Mouse (Mus musculus) MEL (cell line): ENCODE results near the gene Rad50. TPM values are rescaled to one million over a fixed set of nuclear protein-coding genes. Genes with fewer than 3 reads are reported as not detected.

Experiments used
- DNase-seq: peaks from one replicate; pipeline ENCODE4 v3.0.0; 2011; ENCODE audit warnings: low read depth, low spot score
- H3K27ac ChIP-seq: 2 replicates; pipeline ENCODE4 v1.5.1; 2012; ENCODE audit warnings: low read depth, mild to moderate bottlenecking, control low read depth, low read length, moderate library complexity; ENCODE audit not compliant: control insufficient read depth
- H3K27me3 ChIP-seq, 2 experiments: fragments of 150-350 bp in 1 of 2; sonication (generic) in 1 of 2; 2 replicates each; pipeline ENCODE4 v1.6.1; 2012; ENCODE audit warnings: low read length in 2 of 2, mild to moderate bottlenecking in 2 of 2, improper control_type of control experiment in 1 of 2, moderate library complexity in 1 of 2; ENCODE audit not compliant: insufficient read depth in 2 of 2, control insufficient read depth in 1 of 2
- H3K36me3 ChIP-seq, 2 experiments: 2 replicates each; pipeline ENCODE4 v1.6.1; 2012 to 2014; ENCODE audit warnings: low read length in 2 of 2, improper control_type of control experiment in 1 of 2, inconsistent platforms in 1 of 2, mild to moderate bottlenecking in 1 of 2; ENCODE audit not compliant: insufficient read depth in 2 of 2, control insufficient read depth in 1 of 2
- H3K4me1 ChIP-seq, 2 experiments: fragments of 150-350 bp in 1 of 2; sonication (generic) in 1 of 2; 2 replicates each; pipeline ENCODE4 v1.6.1; 2012; ENCODE audit warnings: low read length in 2 of 2, improper control_type of control experiment in 1 of 2, mild to moderate bottlenecking in 1 of 2; ENCODE audit not compliant: insufficient read depth in 2 of 2, control insufficient read depth in 1 of 2
- H3K4me3 ChIP-seq, 2 experiments: fragments of 150-350 bp in 1 of 2; sonication (generic) in 1 of 2; 2 replicates each; pipeline ENCODE4 v1.5.1; 2012; ENCODE audit warnings: low read depth in 2 of 2, low read length in 2 of 2, mild to moderate bottlenecking in 2 of 2, moderate library complexity in 2 of 2, control low read depth in 1 of 2, improper control_type of control experiment in 1 of 2; ENCODE audit not compliant: control insufficient read depth in 1 of 2, insufficient read depth in 1 of 2
- H3K79me2 ChIP-seq: 2 replicates; pipeline ENCODE4 v1.6.1; 2012; ENCODE audit warnings: mild to moderate bottlenecking, low read length, moderate library complexity; ENCODE audit not compliant: control insufficient read depth, poor library complexity, insufficient read depth
- H3K9ac ChIP-seq: 2 replicates; pipeline ENCODE4 v1.6.1; 2012; ENCODE audit warnings: low read depth, mild to moderate bottlenecking, control low read depth, low read length, moderate library complexity; ENCODE audit not compliant: control insufficient read depth, poor library complexity, severe bottlenecking
- H3K9me3 ChIP-seq: fragments of 150-350 bp; sonication (generic); replicated peaks from 2 replicates; pipeline ENCODE4 v1.6.1; 2012; ENCODE audit warnings: mild to moderate bottlenecking, low read length, improper control_type of control experiment, moderate library complexity; ENCODE audit not compliant: insufficient read depth
- BHLHE40 ChIP-seq: IDR thresholded peaks from 2 replicates; pipeline ENCODE4 v1.6.1; 2012; ENCODE audit warnings: low read depth, mild to moderate bottlenecking, inconsistent platforms, low read length, improper control_type of control experiment, borderline replicate concordance
- CHD1 ChIP-seq: IDR thresholded peaks from 2 replicates; pipeline ENCODE4 v1.6.1; 2012; ENCODE audit warnings: low read depth, mild to moderate bottlenecking, inconsistent platforms, low read length, improper control_type of control experiment
- CHD2 ChIP-seq: IDR thresholded peaks from 2 replicates; pipeline ENCODE4 v1.6.1; 2011; ENCODE audit warnings: low read length, improper control_type of control experiment
- CTCF ChIP-seq, 3 experiments: IDR thresholded peaks in 2 of 3; conservative IDR thresholded peaks in 1 of 3; 2 replicates each; pipeline ENCODE4 v1.5.1; 2011 to 2012; ENCODE audit warnings: low read length in 3 of 3, low read depth in 2 of 3, mild to moderate bottlenecking in 2 of 3, improper control_type of control experiment in 1 of 3, inconsistent platforms in 1 of 3, mixed read lengths in 1 of 3, moderate library complexity in 1 of 3; ENCODE audit not compliant: control insufficient read depth in 1 of 3, insufficient read depth in 1 of 3, poor library complexity in 1 of 3, severe bottlenecking in 1 of 3
- E2F4 ChIP-seq: IDR thresholded peaks from 2 replicates; pipeline ENCODE4 v1.6.1; 2011; ENCODE audit warnings: low read depth, low read length, improper control_type of control experiment, borderline replicate concordance
- EP300 ChIP-seq, 2 experiments: IDR thresholded peaks; 2 replicates each; pipeline ENCODE4 v1.6.1; 2011; ENCODE audit warnings: improper control_type of control experiment in 2 of 2, low read length in 2 of 2, low read depth in 1 of 2, mild to moderate bottlenecking in 1 of 2
- ETS1 ChIP-seq: IDR thresholded peaks from 2 replicates; pipeline ENCODE4 v1.6.1; 2012; ENCODE audit warnings: low read depth, mild to moderate bottlenecking, inconsistent platforms, low read length, improper control_type of control experiment, moderate library complexity
- GATA1 ChIP-seq: IDR thresholded peaks from 2 replicates; pipeline ENCODE4 v1.6.1; 2011; ENCODE audit warnings: low read depth, low read length, improper control_type of control experiment
- JUND ChIP-seq: IDR thresholded peaks from 2 replicates; pipeline ENCODE4 v1.6.1; 2011; ENCODE audit warnings: low read depth, mild to moderate bottlenecking, improper control_type of control experiment, low read length
- MAFK ChIP-seq: IDR thresholded peaks from 2 replicates; pipeline ENCODE4 v1.6.1; 2011; ENCODE audit warnings: low read depth, mild to moderate bottlenecking, low read length, improper control_type of control experiment, borderline replicate concordance
- MAX ChIP-seq: IDR thresholded peaks from 2 replicates; pipeline ENCODE4 v1.6.1; 2011; ENCODE audit warnings: low read length, improper control_type of control experiment
- MYB ChIP-seq: IDR thresholded peaks from 2 replicates; pipeline ENCODE4 v1.6.1; 2011; ENCODE audit warnings: mild to moderate bottlenecking, low read depth, low read length, improper control_type of control experiment
- POLR2A ChIP-seq, 2 experiments: IDR thresholded peaks; 2 replicates each; pipeline ENCODE4 v1.6.1; 2011 to 2012; ENCODE audit warnings: low read length in 2 of 2, mild to moderate bottlenecking in 2 of 2, control low read depth in 1 of 2, improper control_type of control experiment in 1 of 2, low read depth in 1 of 2, moderate library complexity in 1 of 2; ENCODE audit not compliant: control insufficient read depth in 1 of 2, insufficient read depth in 1 of 2, poor library complexity in 1 of 2
- POLR2AphosphoS2 ChIP-seq: IDR thresholded peaks from 2 replicates; pipeline ENCODE4 v1.6.1; 2011; ENCODE audit warnings: low read length, improper control_type of control experiment
- RCOR1 ChIP-seq: IDR thresholded peaks from 2 replicates; pipeline ENCODE4 v1.6.1; 2012; ENCODE audit warnings: low read depth, mild to moderate bottlenecking, inconsistent platforms, low read length, improper control_type of control experiment
- SIN3A ChIP-seq: IDR thresholded peaks from 2 replicates; pipeline ENCODE4 v1.6.1; 2012; ENCODE audit warnings: low read length, improper control_type of control experiment, inconsistent platforms
- SMC3 ChIP-seq: IDR thresholded peaks from 2 replicates; pipeline ENCODE4 v1.6.1; 2011; ENCODE audit warnings: low read depth, low read length, improper control_type of control experiment
- TAL1 ChIP-seq: IDR thresholded peaks from 2 replicates; pipeline ENCODE4 v1.6.1; 2012; ENCODE audit warnings: mild to moderate bottlenecking, inconsistent platforms, low read length, moderate library complexity, mixed read lengths
- TBP ChIP-seq: IDR thresholded peaks from 2 replicates; pipeline ENCODE4 v1.8.0; 2011; ENCODE audit warnings: low read depth, low read length, improper control_type of control experiment
- TCF12 ChIP-seq: IDR thresholded peaks from 2 replicates; pipeline ENCODE4 v1.6.1; 2014; ENCODE audit warnings: low read depth, mild to moderate bottlenecking, inconsistent platforms, low read length, improper control_type of control experiment, moderate library complexity
- USF1 ChIP-seq: IDR thresholded peaks from 2 replicates; pipeline ENCODE4 v1.6.1; 2014; ENCODE audit warnings: low read depth, mild to moderate bottlenecking, inconsistent platforms, low read length, improper control_type of control experiment, moderate library complexity
- USF2 ChIP-seq, 2 experiments: IDR thresholded peaks; 2 replicates each; pipeline ENCODE4 v1.6.1; 2011 to 2012; ENCODE audit warnings: improper control_type of control experiment in 2 of 2, low read length in 2 of 2, borderline replicate concordance in 1 of 2, inconsistent platforms in 1 of 2, low read depth in 1 of 2, mild to moderate bottlenecking in 1 of 2; ENCODE audit not compliant: insufficient read depth in 1 of 2
- ZC3H11A ChIP-seq: IDR thresholded peaks from 2 replicates; pipeline ENCODE4 v1.6.1; 2012; ENCODE audit warnings: low read depth, mild to moderate bottlenecking, inconsistent platforms, low read length, improper control_type of control experiment
- polyA plus RNA-seq, 2 experiments: library from polyadenylated mRNA; stranded (reverse) in 1 of 2; unstranded in 1 of 2; fragments of >175 nt in 1 of 2; fragments of >200 nt in 1 of 2; gene quantifications; 2 replicates each; pipeline versions ENCODE4 v1.2.1 to v1.2.4; 2012; ENCODE audit warnings: low replicate concordance in 2 of 2, low read depth in 1 of 2; ENCODE audit not compliant: insufficient read length in 2 of 2, insufficient read depth in 1 of 2, missing spikeins in 1 of 2
- total RNA-seq: library from RNA; depleted of rRNA; stranded (reverse); fragments of 300-350 nt; gene quantifications from 2 replicates; pipeline ENCODE4 v1.2.3, GENCODE M21; 2012

Gene Rad50
- total and polyA plus RNA-seq, 3 experiments, result 32.6 to 447 (median 44.6) TPM

GRCm38 (mm10) chr11:53609231-53609630 lies 97.9 kb downstream of the Rad50 start:
- no peaks in the 10 kb centered on the region for H3K79me2 ChIP-seq
- H3K36me3 ChIP-seq, result peaks cover 0 to 22% of the 10 kb centered on the region in 2 experiments
- peak overlapping the region; percentile 38; the same call in 1 of the 2 replicates for H3K27ac ChIP-seq
- H3K9ac ChIP-seq, result no peak overlapping the region
- no peaks in the 10 kb centered on the region for H3K27me3 ChIP-seq
- peaks cover 24 to 30% of the 10 kb centered on the region in 2 experiments for H3K4me1 ChIP-seq
- TF ChIP-seq GATA1, result peak; percentile 66
- 0 out of 2 replicates have a peak, but pooled peaks have one; percentile 23 for TF ChIP-seq ETS1
- TF ChIP-seq POLR2A (IDR thresholded peaks at IDR 0.05; ENCODE audit: control insufficient read depth in 1 of 2, insufficient read depth in 1 of 2, low read depth in 1 of 2, low read length in 2 of 2, poor library complexity in 1 of 2), result no peak
- TF ChIP-seq MAX, result 0 out of 2 replicates have a peak, but pooled peaks have one; percentile 34
- peak; percentile 73 for TF ChIP-seq TCF12
- TF ChIP-seq USF1, result peak; percentile 4; the same call in 1 of the 2 replicates
- TF ChIP-seq EP300 (IDR thresholded peaks at IDR 0.05; ENCODE audit: low read depth in 1 of 2, low read length in 2 of 2), result peak in 1 of 2 experiments; percentile 63; a peak in 2 of 4 replicates
- TF ChIP-seq SIN3A, result 0 out of 2 replicates have a peak, but pooled peaks have one; percentile 24
- peak; percentile 60 for TF ChIP-seq TAL1
- TF ChIP-seq SMC3, result 0 out of 2 replicates have a peak, but pooled peaks have one; percentile 15
- TF ChIP-seq TBP, result peak; percentile 50; the same call in 1 of the 2 replicates
- TF ChIP-seq POLR2AphosphoS2, result no peak
- TF ChIP-seq E2F4, result no peak
- TF ChIP-seq, all 39 proteins: peak for 10
- DNase-seq, result peak; percentile 66
- no peaks in the 10 kb centered on the region for H3K9me3 ChIP-seq
- H3K4me3 ChIP-seq, result no peak overlapping the region

- H3K4me3 ChIP-seq, result peak overlapping the region; percentile 21 to 28
Observed at GRCm38 (mm10) chr11:53605609-53606008, 101.5 kb downstream of the Rad50 start.

More at GRCm38 (mm10) chr11:53605609-53606008, 101.5 kb downstream of the Rad50 start:
- DNase-seq, result peak; percentile 84
- Histone ChIP-seq H3K9ac (peak overlapping the region; percentile 35), H3K9me3 (no peaks in the 10 kb centered on the region), H3K27me3 (no peaks in the 10 kb centered on the region), H3K79me2 (no peaks in the 10 kb centered on the region), H3K27ac (peak overlapping the region; percentile 75), H3K36me3 (peaks cover 0 to 19% of the 10 kb centered on the region in 2 experiments; a peak in 2 of 4 replicates), H3K4me1 (peaks cover 29% of the 10 kb centered on the region in 2 experiments)
- peak; percentile 80 to 84 for TF ChIP-seq EP300 (IDR thresholded peaks at IDR 0.05; ENCODE audit: low read depth in 1 of 2, low read length in 2 of 2)
- TF ChIP-seq MAX, result peak; percentile 58; the same call in 1 of the 2 replicates
- no peak for TF ChIP-seq CTCF (IDR thresholded peaks at IDR 0.05 in 2 of 3, conservative IDR thresholded peaks at IDR 0.05 in 1 of 3; ENCODE audit: control insufficient read depth in 1 of 3, insufficient read depth in 1 of 3, low read depth in 2 of 3, low read length in 3 of 3, poor library complexity in 1 of 3, severe bottlenecking in 1 of 3)
- no peak; the same call in 1 of the 2 replicates for TF ChIP-seq CHD2
- TF ChIP-seq RCOR1, result peak; percentile 68; the same call in 1 of the 2 replicates
- peak; percentile 63; the same call in 1 of the 2 replicates for TF ChIP-seq SIN3A
- peak; percentile 48; the same call in 1 of the 2 replicates for TF ChIP-seq MYB
- TF ChIP-seq JUND, result no peak
- TF ChIP-seq POLR2AphosphoS2, result no peak
- TF ChIP-seq POLR2A (IDR thresholded peaks at IDR 0.05; ENCODE audit: control insufficient read depth in 1 of 2, insufficient read depth in 1 of 2, low read depth in 1 of 2, low read length in 2 of 2, poor library complexity in 1 of 2), result no peak
- TF ChIP-seq TBP, result no peak; the same call in 1 of the 2 replicates
- TF ChIP-seq USF2 (IDR thresholded peaks at IDR 0.05; ENCODE audit: borderline replicate concordance in 1 of 2, insufficient read depth in 1 of 2, low read depth in 1 of 2, low read length in 2 of 2), result no peak
- peak; percentile 11; the same call in 1 of the 2 replicates for TF ChIP-seq MAFK
- TF ChIP-seq TCF12, result peak; percentile 78
- TF ChIP-seq BHLHE40, result peak; percentile 52
- TF ChIP-seq ETS1, result peak; percentile 90
- no peak for TF ChIP-seq CHD1
- TF ChIP-seq GATA1, result peak; percentile 91
- peak; percentile 19 for TF ChIP-seq ZC3H11A
